Mouse (Mus musculus): ENCODE data around the gene Plk3.
"Not testable (repeated sequence)": the region's sequence is repeated elsewhere in the genome, so short reads cannot be mapped to it uniquely, and the experiment has no call there.

Plk3 gene

GRCm38 (mm10) chr4:117133817-117134600 is at the start of gene Plk3:
Plk3 (minus strand) TSS chr4:117133963.
- DNase-seq (ENCODE audit: low spot score in 2 of 2), result peak; percentile 95

- DNase-seq (ENCODE audit: low spot score in 2 of 2), result not testable (repeated sequence)
These were observed 49.0 kb upstream of the Plk3 start for GRCm38 (mm10) chr4:117182759-117183096.

GRCm38 (mm10) chr4:117181863-117182758 is 48.3 kb upstream of the Plk3 start, which contains the start of gene Kif2c:
Kif2c (minus strand) TSS chr4:117182639.
- peak; percentile 84 to 89 for DNase-seq (ENCODE audit: low spot score in 2 of 2)

- no peak for DNase-seq (ENCODE audit: low spot score in 2 of 2)
These were observed 36.2 kb upstream of the Plk3 start for GRCm38 (mm10) chr4:117169936-117170335.

GRCm38 (mm10) chr4:117161183-117161582 is 27.4 kb upstream of the Plk3 start:
- DNase-seq (ENCODE audit: low spot score in 2 of 2), result no peak

- no peak for DNase-seq (ENCODE audit: low spot score in 2 of 2)
These were observed 25.9 kb upstream of the Plk3 start for GRCm38 (mm10) chr4:117159666-117160065.

GRCm38 (mm10) chr4:117156372-117156771 is 22.6 kb upstream of the Plk3 start:
- DNase-seq (ENCODE audit: low spot score in 2 of 2), result no peak

- DNase-seq (ENCODE audit: low spot score in 2 of 2), result peak; percentile 67 to 72
These were observed 22.1 kb upstream of the Plk3 start, which contains the start of gene Rps8 for GRCm38 (mm10) chr4:117155792-117156355. Rps8 (minus strand) TSS chr4:117156243.

GRCm38 (mm10) chr4:117155020-117155791 is 21.4 kb upstream of the Plk3 start:
- no peak for DNase-seq (ENCODE audit: low spot score in 2 of 2)

- DNase-seq (ENCODE audit: low spot score in 2 of 2), result no peak
These were observed 19.0 kb upstream of the Plk3 start for GRCm38 (mm10) chr4:117152714-117153113.

- DNase-seq (ENCODE audit: low spot score in 2 of 2), result no peak
These were observed 17.7 kb upstream of the Plk3 start for GRCm38 (mm10) chr4:117151416-117151815.

GRCm38 (mm10) chr4:117150212-117150733 is 16.5 kb upstream of the Plk3 start:
- no peak for DNase-seq (ENCODE audit: low spot score in 2 of 2)

- no peak for DNase-seq (ENCODE audit: low spot score in 2 of 2)
These were observed 15.8 kb upstream of the Plk3 start for GRCm38 (mm10) chr4:117149291-117150211.

- no peak for DNase-seq (ENCODE audit: low spot score in 2 of 2)
These were observed 15.1 kb upstream of the Plk3 start for GRCm38 (mm10) chr4:117148815-117149214.

GRCm38 (mm10) chr4:117148047-117148713 is 14.4 kb upstream of the Plk3 start:
- DNase-seq (ENCODE audit: low spot score in 2 of 2), result no peak

GRCm38 (mm10) chr4:117146176-117146575 is 12.4 kb upstream of the Plk3 start:
- DNase-seq (ENCODE audit: low spot score in 2 of 2), result peak; percentile 70 to 74

- no peak for DNase-seq (ENCODE audit: low spot score in 2 of 2)
These were observed 11.5 kb upstream of the Plk3 start for GRCm38 (mm10) chr4:117145248-117145647.

GRCm38 (mm10) chr4:117143023-117143422 is 9.3 kb upstream of the Plk3 start:
- DNase-seq (ENCODE audit: low spot score in 2 of 2), result no peak

GRCm38 (mm10) chr4:117140613-117141012 is 6.8 kb upstream of the Plk3 start:
- no peak for DNase-seq (ENCODE audit: low spot score in 2 of 2)

GRCm38 (mm10) chr4:117139217-117139612 is 5.5 kb upstream of the Plk3 start:
- DNase-seq (ENCODE audit: low spot score in 2 of 2), result no peak
